Mouse (Mus musculus) ES-Bruce4 (cell line): Measurements from ENCODE around the gene Arfgap1.

Experiments used
- EP300 ChIP-seq: IDR thresholded peaks from 2 replicates; pipeline ENCODE4 v1.6.1; 2011; ENCODE audit warnings: low read depth, low read length; ENCODE audit not compliant: insufficient read depth
- POLR2A ChIP-seq: IDR thresholded peaks from one replicate; pipeline ENCODE4 v1.8.1; 2011; ENCODE audit warnings: low read length; ENCODE audit not compliant: insufficient read depth

DNA sequence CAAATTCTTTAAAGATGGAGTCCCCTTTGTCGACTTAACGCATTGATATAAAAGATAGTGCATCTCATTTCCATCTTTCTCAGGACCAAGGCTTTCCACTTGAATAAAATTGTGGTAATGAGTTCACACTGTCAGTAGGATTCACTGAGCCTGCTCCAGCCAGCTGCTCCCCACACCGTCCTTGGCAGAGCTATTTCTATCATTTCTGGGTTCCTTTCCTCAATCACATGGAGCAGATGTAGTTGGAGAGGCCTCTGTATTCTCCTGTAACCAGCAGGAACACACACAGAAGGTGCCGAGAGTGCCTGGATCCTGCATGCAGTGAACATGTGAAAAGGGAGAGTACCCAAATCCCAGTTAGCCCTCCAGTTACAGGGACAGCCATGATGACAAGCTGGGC lies 23.3 kb downstream of the Arfgap1 start:
- TF ChIP-seq EP300 (no peak), POLR2A (no peak)
